Mouse (Mus musculus): ENCODE results near the gene Timmdc1. TPM values are rescaled to one million over a fixed set of nuclear protein-coding genes. Genes with fewer than 3 reads are reported as not detected.
A peak's percentile ranks its signal among the peaks of the same experiment; 100 is the strongest.

Timmdc1 gene
- polyA plus RNA-seq (2016; fragmentation: Nextera tagmentation; extraction: Ambion mirVana): 35.2 and 35.3 TPM in 2 replicates

GRCm38 (mm10) chr16:38522129-38523084, at the start of gene Timmdc1:
TSS of gene Timmdc1 (minus strand) at chr16:38522663.
- Histone ChIP-seq H3K4me3 (peak within 1 kb of the TSS; percentile 100), H3K9me3 (no peaks in the 10 kb centered on the region), H3K27me3 (replicated peaks; ENCODE audit: low read depth, poor library complexity, severe bottlenecking) (no peaks in the 10 kb centered on the region), H3K36me3 (replicated peaks) (peaks cover 51% of the 10 kb centered on the region), H3K4me1 (peaks cover 12% of the 10 kb centered on the region), H3K27ac (replicated peaks) (peak within 1 kb of the TSS; percentile 96)
- peak; percentile 97 for DNase-seq (ENCODE audit: low spot score)
- WGBS: under 1% methylated on average over 73 of the region's 73 CpGs

- no peaks in the 10 kb centered on the region for H3K4me1 ChIP-seq
- no peak for DNase-seq (ENCODE audit: low spot score)
- no peaks in the 10 kb centered on the region for H3K27me3 ChIP-seq (replicated peaks; ENCODE audit: low read depth, poor library complexity, severe bottlenecking)
- no peaks in the 10 kb centered on the region for H3K9me3 ChIP-seq
- no peak overlapping the region for H3K27ac ChIP-seq (replicated peaks)
- no peak overlapping the region for H3K4me3 ChIP-seq
- 93% methylated on average over 3 of the region's 3 CpGs for WGBS
- H3K36me3 ChIP-seq (replicated peaks): peaks cover 93% of the 10 kb centered on the region
These were observed 49.0 kb upstream of the Timmdc1 start for GRCm38 (mm10) chr16:38571481-38571880.

GRCm38 (mm10) chr16:38568192-38568591, 45.7 kb upstream of the Timmdc1 start:
- H3K4me1 ChIP-seq: peaks cover 9% of the 10 kb centered on the region
- H3K27ac ChIP-seq (replicated peaks): no peak overlapping the region
- WGBS: 94% methylated on average over 5 of the region's 5 CpGs
- H3K9me3 ChIP-seq: no peaks in the 10 kb centered on the region
- H3K36me3 ChIP-seq (replicated peaks): peaks cover 91% of the 10 kb centered on the region
- H3K27me3 ChIP-seq (replicated peaks; ENCODE audit: low read depth, poor library complexity, severe bottlenecking): no peaks in the 10 kb centered on the region
- DNase-seq (ENCODE audit: low spot score): no peak
- H3K4me3 ChIP-seq: no peak overlapping the region

GRCm38 (mm10) chr16:38563516-38563915, 41.1 kb upstream of the Timmdc1 start:
- Histone ChIP-seq H3K9me3 (no peaks in the 10 kb centered on the region), H3K36me3 (replicated peaks) (peaks cover 44% of the 10 kb centered on the region), H3K4me3 (peak overlapping the region; percentile 94), H3K4me1 (peaks cover 9% of the 10 kb centered on the region), H3K27ac (replicated peaks) (peak overlapping the region; percentile 93), H3K27me3 (replicated peaks; ENCODE audit: low read depth, poor library complexity, severe bottlenecking) (peaks cover 15% of the 10 kb centered on the region; the same call in 1 of the 2 replicates)
- WGBS: 42% methylated on average over 10 of the region's 10 CpGs
- no peak for DNase-seq (ENCODE audit: low spot score)

- under 1% methylated on average over 25 of the region's 25 CpGs for WGBS
- Histone ChIP-seq H3K4me3 (peak overlapping the region; percentile 94), H3K36me3 (replicated peaks) (peaks cover 38% of the 10 kb centered on the region), H3K9me3 (no peaks in the 10 kb centered on the region), H3K4me1 (peaks cover 9% of the 10 kb centered on the region), H3K27me3 (replicated peaks; ENCODE audit: low read depth, poor library complexity, severe bottlenecking) (peaks cover 19% of the 10 kb centered on the region; the same call in 1 of the 2 replicates), H3K27ac (replicated peaks) (peak overlapping the region; percentile 93)
- DNase-seq (ENCODE audit: low spot score): no peak
These were observed 40.5 kb upstream of the Timmdc1 start for GRCm38 (mm10) chr16:38562968-38563327.

GRCm38 (mm10) chr16:38562131-38562967, 39.9 kb upstream of the Timmdc1 start:
- H3K9me3 ChIP-seq: no peaks in the 10 kb centered on the region
- H3K27me3 ChIP-seq (replicated peaks; ENCODE audit: low read depth, poor library complexity, severe bottlenecking): peaks cover 19% of the 10 kb centered on the region; the same call in 1 of the 2 replicates
- WGBS: 8% methylated on average over 37 of the region's 37 CpGs
- peaks cover 9% of the 10 kb centered on the region for H3K4me1 ChIP-seq
- H3K4me3 ChIP-seq: peak overlapping the region; percentile 94
- peak overlapping the region; percentile 93 for H3K27ac ChIP-seq (replicated peaks)
- DNase-seq (ENCODE audit: low spot score): peak; percentile 95
- H3K36me3 ChIP-seq (replicated peaks): peaks cover 32% of the 10 kb centered on the region

- Histone ChIP-seq H3K4me1 (no peaks in the 10 kb centered on the region), H3K36me3 (replicated peaks) (no peaks in the 10 kb centered on the region), H3K4me3 (no peak within 1 kb of the TSS), H3K9me3 (no peaks in the 10 kb centered on the region), H3K27ac (replicated peaks) (no peak within 1 kb of the TSS), H3K27me3 (replicated peaks; ENCODE audit: low read depth, poor library complexity, severe bottlenecking) (peaks cover 36% of the 10 kb centered on the region)
- no peak for DNase-seq (ENCODE audit: low spot score)
- 83% methylated on average over 3 of the region's 3 CpGs for WGBS
These were observed 35.8 kb upstream of the Timmdc1 start, which contains the start of gene Tmem39a for GRCm38 (mm10) chr16:38558221-38558748. TSS of gene Tmem39a (plus strand) at chr16:38558698.

GRCm38 (mm10) chr16:38555988-38556387, 33.5 kb upstream of the Timmdc1 start:
- H3K4me3 ChIP-seq: no peak overlapping the region
- 75% methylated on average over 3 of the region's 3 CpGs for WGBS
- no peaks in the 10 kb centered on the region for H3K9me3 ChIP-seq
- no peak for DNase-seq (ENCODE audit: low spot score)
- H3K36me3 ChIP-seq (replicated peaks): no peaks in the 10 kb centered on the region
- H3K4me1 ChIP-seq: no peaks in the 10 kb centered on the region
- no peak overlapping the region for H3K27ac ChIP-seq (replicated peaks)
- peaks cover 53% of the 10 kb centered on the region for H3K27me3 ChIP-seq (replicated peaks; ENCODE audit: low read depth, poor library complexity, severe bottlenecking)

- Histone ChIP-seq H3K4me1 (peaks cover 21% of the 10 kb centered on the region), H3K9me3 (no peaks in the 10 kb centered on the region), H3K27me3 (replicated peaks; ENCODE audit: low read depth, poor library complexity, severe bottlenecking) (peaks cover 21% of the 10 kb centered on the region), H3K27ac (replicated peaks) (peak within 1 kb of the TSS; percentile 91), H3K4me3 (peak within 1 kb of the TSS; percentile 86), H3K36me3 (replicated peaks) (peaks cover 39% of the 10 kb centered on the region)
- DNase-seq (ENCODE audit: low spot score): peak; percentile 88
- 3% methylated on average over 54 of the region's 54 CpGs for WGBS
These were observed 27.3 kb upstream of the Timmdc1 start, which contains the start of gene Poglut1 for GRCm38 (mm10) chr16:38549479-38550396. TSS of gene Poglut1 (minus strand) at chr16:38550258.

- Histone ChIP-seq H3K27me3 (replicated peaks; ENCODE audit: low read depth, poor library complexity, severe bottlenecking) (peaks cover 14% of the 10 kb centered on the region), H3K4me3 (peak overlapping the region; percentile 86; the same call in 1 of the 2 replicates), H3K4me1 (peaks cover 21% of the 10 kb centered on the region), H3K36me3 (replicated peaks) (peaks cover 56% of the 10 kb centered on the region), H3K27ac (replicated peaks) (no peak overlapping the region), H3K9me3 (no peaks in the 10 kb centered on the region)
- 100% methylated on average over 1 of the region's 1 CpGs for WGBS
- no peak for DNase-seq (ENCODE audit: low spot score)
These were observed 25.5 kb upstream of the Timmdc1 start for GRCm38 (mm10) chr16:38548000-38548399.

GRCm38 (mm10) chr16:38538716-38539380, 16.4 kb upstream of the Timmdc1 start:
- no peak overlapping the region for H3K4me3 ChIP-seq
- H3K4me1 ChIP-seq: no peaks in the 10 kb centered on the region
- no peaks in the 10 kb centered on the region for H3K9me3 ChIP-seq
- DNase-seq (ENCODE audit: low spot score): no peak
- peaks cover 98% of the 10 kb centered on the region for H3K36me3 ChIP-seq (replicated peaks)
- H3K27ac ChIP-seq (replicated peaks): no peak overlapping the region
- no peaks in the 10 kb centered on the region for H3K27me3 ChIP-seq (replicated peaks; ENCODE audit: low read depth, poor library complexity, severe bottlenecking)
- 93% methylated on average over 13 of the region's 13 CpGs for WGBS

Data from embryonic facial prominence, embryonic 10.5 days (tissue).